Mouse (Mus musculus) kidney, postnatal 0 days (tissue): ENCODE measurements at regions not wholly inside any gene's neighbourhood (a gene's known extent, or its start where the extent isn't known, plus 50 kb on each side); places are given as distances from the start of the nearest gene placed in this dataset.
A peak's percentile ranks its signal among the peaks of the same experiment; 100 is the strongest.

Experiments
- ATAC-seq: fragments of 200-750 bp; cut with Nextera tagmentation; replicated peaks from 2 replicates; pipeline ENCODE4 v1.8.0; 2017; ENCODE audit warnings: low read depth, moderate number of reproducible peaks, moderate TSS enrichment, moderate library complexity; ENCODE audit not compliant: low FRiP score
- DNase-seq: peaks from one replicate; pipeline ENCODE4 v3.0.0-alpha.2; 2016; ENCODE audit warnings: low spot score
- H3K27ac ChIP-seq: fragments of 300-500 bp; sonication (generic); 2 replicates; pipeline ENCODE4 v1.5.1; 2014; ENCODE audit warnings: mild to moderate bottlenecking
- H3K27me3 ChIP-seq: fragments of 300-500 bp; sonication (generic); 2 replicates; pipeline ENCODE4 v1.6.1; 2014; ENCODE audit warnings: low read length, mixed read lengths; ENCODE audit not compliant: insufficient read depth
- H3K36me3 ChIP-seq: fragments of 300-500 bp; sonication (generic); 2 replicates; pipeline ENCODE4 v1.6.1; 2014; ENCODE audit warnings: low read length, mixed read lengths; ENCODE audit not compliant: insufficient read depth
- H3K4me1 ChIP-seq: fragments of 300-500 bp; sonication (generic); replicated peaks from 2 replicates; pipeline ENCODE4 v1.6.1; 2014; ENCODE audit warnings: antibody characterized with exemption, low read length, mixed read lengths; ENCODE audit not compliant: insufficient read depth
- H3K4me2 ChIP-seq: fragments of 300-500 bp; sonication (generic); 2 replicates; pipeline ENCODE4 v1.6.1; 2014; ENCODE audit warnings: mild to moderate bottlenecking, low read length, moderate library complexity, mixed read lengths
- H3K4me3 ChIP-seq: fragments of 300-500 bp; sonication (generic); replicated peaks from 2 replicates; pipeline ENCODE4 v1.5.1; 2014; ENCODE audit warnings: low read depth, low read length
- H3K9ac ChIP-seq: fragments of 300-500 bp; sonication (generic); 2 replicates; pipeline ENCODE4 v1.6.1; 2014; ENCODE audit warnings: low read depth, low read length
- H3K9me3 ChIP-seq: fragments of 300-500 bp; sonication (generic); replicated peaks from 2 replicates; pipeline ENCODE4 v1.6.1; 2016; ENCODE audit warnings: low read length, inconsistent platforms, mixed read lengths
- CTCF ChIP-seq: IDR thresholded peaks from 2 replicates; pipeline ENCODE4 v1.5.1; 2016; ENCODE audit warnings: antibody characterized with exemption, low read depth, mild to moderate bottlenecking, moderate library complexity
- WGBS: fragments of 180-500 bp; shearing (Covaris S2); extraction: QIAGEN DNeasy Blood & Tissue Kit; methylation state at CpG from one replicate; pipeline ENCODE4 v1.1.7; 2014; 5-methylcytosine and 5-hydroxymethylcytosine counted together

GRCm38 (mm10) chr13:107367639-107368038, 345.7 kb upstream of the Kif2a start:
- Histone ChIP-seq H3K4me2 (no peak overlapping the region), H3K4me1 (no peaks in the 10 kb centered on the region), H3K9me3 (no peaks in the 10 kb centered on the region), H3K27ac (no peak overlapping the region), H3K9ac (no peak overlapping the region), H3K4me3 (no peak overlapping the region), H3K36me3 (no peaks in the 10 kb centered on the region), H3K27me3 (no peaks in the 10 kb centered on the region)
- ATAC-seq, result no peak
- DNase-seq, result no peak
- no peak for TF ChIP-seq CTCF
- 87% methylated on average over 9 of the region's 9 CpGs for WGBS

- no peaks in the 10 kb centered on the region for H3K9me3 ChIP-seq
- ATAC-seq, result no peak
Measured at GRCm38 (mm10) chr13:107365766-107366165, 343.8 kb upstream of the Kif2a start.

GRCm38 (mm10) chr13:107365241-107365640, 343.3 kb upstream of the Kif2a start:
- ATAC-seq, result no peak
- Histone ChIP-seq H3K36me3 (no peaks in the 10 kb centered on the region), H3K9me3 (no peaks in the 10 kb centered on the region), H3K9ac (no peak overlapping the region), H3K4me2 (no peak overlapping the region), H3K4me3 (no peak overlapping the region), H3K4me1 (no peaks in the 10 kb centered on the region), H3K27me3 (no peaks in the 10 kb centered on the region), H3K27ac (no peak overlapping the region)
- TF ChIP-seq CTCF, result no peak
- 78% methylated on average over 7 of the region's 7 CpGs for WGBS
- DNase-seq, result no peak

More at GRCm38 (mm10) chr13:107365766-107366165, 343.8 kb upstream of the Kif2a start:
- Histone ChIP-seq H3K4me1 (no peaks in the 10 kb centered on the region), H3K36me3 (no peaks in the 10 kb centered on the region), H3K27ac (no peak overlapping the region), H3K9ac (no peak overlapping the region), H3K4me3 (no peak overlapping the region), H3K4me2 (no peak overlapping the region), H3K27me3 (no peaks in the 10 kb centered on the region)
- WGBS, result 82% methylated on average over 6 of the region's 6 CpGs
- TF ChIP-seq CTCF, result no peak
- no peak for DNase-seq

GRCm38 (mm10) chr13:107362806-107363687, 341.1 kb upstream of the Kif2a start:
- TF ChIP-seq CTCF, result no peak
- H3K4me1 ChIP-seq, result no peaks in the 10 kb centered on the region
- H3K4me3 ChIP-seq, result no peak overlapping the region
- DNase-seq (peak; percentile 36), ATAC-seq (no peak)
- no peak overlapping the region for H3K27ac ChIP-seq
- no peaks in the 10 kb centered on the region for H3K36me3 ChIP-seq
- no peak overlapping the region for H3K9ac ChIP-seq
- 76% methylated on average over 8 of the region's 8 CpGs for WGBS
- no peaks in the 10 kb centered on the region for H3K9me3 ChIP-seq
- no peaks in the 10 kb centered on the region for H3K27me3 ChIP-seq
- no peak overlapping the region for H3K4me2 ChIP-seq

- WGBS, result 76% methylated on average over 11 of the region's 11 CpGs
- Histone ChIP-seq H3K4me3 (no peak overlapping the region), H3K27me3 (no peaks in the 10 kb centered on the region), H3K9ac (no peak overlapping the region), H3K27ac (no peak overlapping the region), H3K9me3 (no peaks in the 10 kb centered on the region), H3K4me1 (no peaks in the 10 kb centered on the region), H3K36me3 (no peaks in the 10 kb centered on the region), H3K4me2 (no peak overlapping the region)
- ATAC-seq (no peak), DNase-seq (peak; percentile 8)
- no peak for TF ChIP-seq CTCF
Measured at GRCm38 (mm10) chr13:107340802-107341364, 319.0 kb upstream of the Kif2a start.

GRCm38 (mm10) chr13:107338111-107338510, 316.2 kb upstream of the Kif2a start:
- H3K27ac ChIP-seq, result no peak overlapping the region
- no peaks in the 10 kb centered on the region for H3K4me1 ChIP-seq
- DNase-seq (no peak), ATAC-seq (no peak)
- no peak overlapping the region for H3K9ac ChIP-seq
- H3K4me3 ChIP-seq, result no peak overlapping the region
- H3K4me2 ChIP-seq, result no peak overlapping the region
- 79% methylated on average over 12 of the region's 12 CpGs for WGBS
- TF ChIP-seq CTCF, result no peak
- no peaks in the 10 kb centered on the region for H3K27me3 ChIP-seq
- H3K9me3 ChIP-seq, result no peaks in the 10 kb centered on the region
- H3K36me3 ChIP-seq, result no peaks in the 10 kb centered on the region
